Mouse (Mus musculus) brain, embryonic 14.5 days (tissue): ENCODE results near the gene Eef1akmt2.

Source experiments
- CTCF ChIP-seq: fragments of 200-500 bp; IDR thresholded peaks from 2 replicates; pipeline ENCODE4 v1.5.1; 2012; ENCODE audit warnings: inconsistent platforms, mild to moderate bottlenecking, moderate library complexity, borderline replicate concordance; ENCODE audit not compliant: insufficient read depth, insufficient read length; ENCODE audit errors: extremely low read depth
- POLR2A ChIP-seq: fragments of 200-500 bp; IDR thresholded peaks from 2 replicates; pipeline ENCODE4 v1.6.1; 2012; ENCODE audit warnings: mild to moderate bottlenecking, inconsistent platforms, borderline replicate concordance; ENCODE audit not compliant: poor library complexity, insufficient read depth, insufficient read length, severe bottlenecking; ENCODE audit errors: extremely low read depth

GRCm38 (mm10) chr7:132898234-132898633 lies 45.8 kb upstream of the Eef1akmt2 start:
- TF ChIP-seq CTCF (peak; percentile 57; the same call in 1 of the 2 replicates), POLR2A (no peak)
